Mouse (Mus musculus): ENCODE data around the gene Vgll4. TPM values are rescaled to one million over a fixed set of nuclear protein-coding genes. Genes with fewer than 3 reads are reported as not detected.

Gene Vgll4
- polyA plus RNA-seq, 1 experiment from 2014 or later = 136 TPM

DNA sequence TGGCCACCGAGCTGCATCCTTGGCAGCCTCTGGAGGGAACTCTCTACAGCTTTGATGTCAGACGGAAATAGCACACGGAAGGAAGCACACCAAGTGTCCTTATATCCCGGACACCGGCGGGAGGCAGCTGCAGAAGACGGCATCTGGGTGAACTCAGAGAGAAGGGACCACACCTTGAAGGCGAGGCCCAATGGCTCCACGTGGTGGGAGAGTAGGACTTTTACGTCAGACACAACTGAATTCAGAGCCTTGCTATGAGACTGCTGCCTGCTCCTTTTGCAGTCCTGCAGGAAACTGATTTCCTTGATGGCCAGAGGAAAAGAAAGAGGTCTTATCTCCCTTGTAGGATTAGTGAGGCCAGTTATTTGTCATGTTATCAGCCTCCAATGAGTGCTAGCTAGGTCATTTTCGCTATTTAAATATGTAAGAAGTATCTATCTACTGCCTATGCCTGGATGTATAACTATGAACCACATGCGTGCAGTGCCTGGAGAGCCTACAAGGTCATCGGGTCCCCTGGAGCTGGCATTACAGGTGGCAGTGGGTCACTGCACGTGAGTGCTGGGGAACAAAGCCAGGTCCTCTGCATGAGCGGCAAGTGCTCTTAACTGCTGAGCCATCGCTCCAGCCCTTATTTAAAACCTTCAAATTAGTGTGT lies 28.7 kb upstream of the Vgll4 start:
- Histone ChIP-seq H3K36me3 (peaks cover 12% of the 10 kb centered on the region; the same call in 1 of the 2 replicates), H3K4me2 (replicated peaks) (no peak overlapping the region), H3K27ac (no peak overlapping the region), H3K4me3 (no peak overlapping the region), H3K27me3 (no peaks in the 10 kb centered on the region), H3K9ac (no peak overlapping the region), H3K9me3 (no peaks in the 10 kb centered on the region), H3K4me1 (peaks cover 5% of the 10 kb centered on the region; the same call in 1 of the 2 replicates)
- 83% methylated on average over 16 of the region's 16 CpGs for WGBS
- no peak for ATAC-seq (ENCODE audit: insufficient number of reproducible peaks, insufficient read depth, low FRiP score, low TSS enrichment)

DNA sequence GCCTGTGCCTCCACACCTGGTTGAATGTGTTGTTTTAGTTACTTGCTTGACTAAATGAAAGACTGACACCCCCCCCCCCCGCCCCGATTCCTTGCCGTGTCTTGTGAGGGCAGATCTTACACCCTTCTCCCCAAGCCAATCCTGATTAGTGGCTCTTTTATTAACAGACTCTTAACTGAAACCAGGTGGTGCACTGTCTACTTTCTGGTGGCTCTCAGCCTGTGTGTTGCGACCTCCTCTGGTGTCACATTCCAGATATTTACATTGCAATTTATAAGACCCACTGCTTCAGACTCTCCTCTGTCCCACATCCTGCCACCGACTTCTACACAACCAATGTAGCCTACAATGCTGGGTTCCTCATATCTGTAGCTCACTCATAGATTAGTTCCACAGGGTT lies 27.7 kb upstream of the Vgll4 start:
- peaks cover 5% of the 10 kb centered on the region; the same call in 1 of the 2 replicates for H3K4me1 ChIP-seq
- no peaks in the 10 kb centered on the region for H3K9me3 ChIP-seq
- no peak overlapping the region for H3K9ac ChIP-seq
- H3K27ac ChIP-seq = 0 out of 2 replicates have a peak overlapping the region, but pooled peaks have one; percentile 0
- no peak overlapping the region for H3K4me2 ChIP-seq (replicated peaks)
- ATAC-seq (ENCODE audit: insufficient number of reproducible peaks, insufficient read depth, low FRiP score, low TSS enrichment) = no peak; the same call in 1 of the 2 replicates
- peaks cover 12% of the 10 kb centered on the region; the same call in 1 of the 2 replicates for H3K36me3 ChIP-seq
- no peak overlapping the region for H3K4me3 ChIP-seq
- H3K27me3 ChIP-seq = no peaks in the 10 kb centered on the region
- 7% methylated on average over 5 of the region's 5 CpGs for WGBS

DNA sequence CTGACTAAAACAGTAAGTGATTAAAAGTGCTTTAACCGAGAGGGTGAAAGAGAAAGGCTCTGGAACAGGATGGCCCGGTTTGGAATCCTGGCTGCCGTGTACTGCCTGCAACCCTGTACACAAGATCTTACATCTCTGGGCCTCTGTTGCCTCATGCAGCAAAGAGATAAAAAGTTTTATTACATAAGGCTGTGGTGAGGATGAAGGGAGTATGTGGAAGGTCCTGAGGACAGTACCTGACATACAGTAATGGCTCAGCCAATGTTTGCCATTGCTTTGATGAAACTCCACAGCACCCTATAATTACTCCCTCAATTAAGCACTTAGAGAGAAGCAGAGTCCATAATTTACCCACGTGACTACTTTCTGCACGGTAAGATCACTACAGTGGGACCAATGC lies 27.1 kb upstream of the Vgll4 start:
- peaks cover 5% of the 10 kb centered on the region; the same call in 1 of the 2 replicates for H3K4me1 ChIP-seq
- H3K4me2 ChIP-seq (replicated peaks) = no peak overlapping the region
- 53% methylated on average over 5 of the region's 5 CpGs for WGBS
- peaks cover 12% of the 10 kb centered on the region; the same call in 1 of the 2 replicates for H3K36me3 ChIP-seq
- ATAC-seq (ENCODE audit: insufficient number of reproducible peaks, insufficient read depth, low FRiP score, low TSS enrichment) = no peak
- H3K27me3 ChIP-seq = no peaks in the 10 kb centered on the region
- H3K9ac ChIP-seq = no peak overlapping the region
- no peak overlapping the region for H3K27ac ChIP-seq
- no peaks in the 10 kb centered on the region for H3K9me3 ChIP-seq
- no peak overlapping the region for H3K4me3 ChIP-seq

GRCm38 (mm10) chr6:114994079-114994478 lies 24.3 kb upstream of the Vgll4 start:
- H3K9ac ChIP-seq = no peak overlapping the region
- 82% methylated on average over 5 of the region's 5 CpGs for WGBS
- no peaks in the 10 kb centered on the region for H3K9me3 ChIP-seq
- H3K27ac ChIP-seq = no peak overlapping the region
- peaks cover 5% of the 10 kb centered on the region; the same call in 1 of the 2 replicates for H3K4me1 ChIP-seq
- H3K27me3 ChIP-seq = no peaks in the 10 kb centered on the region
- ATAC-seq (ENCODE audit: insufficient number of reproducible peaks, insufficient read depth, low FRiP score, low TSS enrichment) = no peak
- no peak overlapping the region for H3K4me2 ChIP-seq (replicated peaks)
- no peaks in the 10 kb centered on the region for H3K36me3 ChIP-seq
- no peak overlapping the region for H3K4me3 ChIP-seq

GRCm38 (mm10) chr6:114993659-114994058 lies 23.9 kb upstream of the Vgll4 start:
- no peaks in the 10 kb centered on the region for H3K36me3 ChIP-seq
- WGBS = 65% methylated on average over 8 of the region's 8 CpGs
- H3K4me2 ChIP-seq (replicated peaks) = no peak overlapping the region
- H3K9ac ChIP-seq = no peak overlapping the region
- no peak overlapping the region for H3K27ac ChIP-seq
- no peaks in the 10 kb centered on the region for H3K27me3 ChIP-seq
- ATAC-seq (ENCODE audit: insufficient number of reproducible peaks, insufficient read depth, low FRiP score, low TSS enrichment) = no peak
- no peak overlapping the region for H3K4me3 ChIP-seq
- H3K4me1 ChIP-seq = peaks cover 9% of the 10 kb centered on the region
- H3K9me3 ChIP-seq = no peaks in the 10 kb centered on the region

GRCm38 (mm10) chr6:114991909-114992308 lies 22.1 kb upstream of the Vgll4 start:
- no peak overlapping the region for H3K4me2 ChIP-seq (replicated peaks)
- ATAC-seq (ENCODE audit: insufficient number of reproducible peaks, insufficient read depth, low FRiP score, low TSS enrichment) = no peak
- H3K4me3 ChIP-seq = no peak overlapping the region
- H3K36me3 ChIP-seq = no peaks in the 10 kb centered on the region
- no peaks in the 10 kb centered on the region for H3K9me3 ChIP-seq
- H3K27me3 ChIP-seq = no peaks in the 10 kb centered on the region
- H3K27ac ChIP-seq = no peak overlapping the region
- 62% methylated on average over 4 of the region's 4 CpGs for WGBS
- H3K4me1 ChIP-seq = peaks cover 10% of the 10 kb centered on the region
- no peak overlapping the region for H3K9ac ChIP-seq

DNA sequence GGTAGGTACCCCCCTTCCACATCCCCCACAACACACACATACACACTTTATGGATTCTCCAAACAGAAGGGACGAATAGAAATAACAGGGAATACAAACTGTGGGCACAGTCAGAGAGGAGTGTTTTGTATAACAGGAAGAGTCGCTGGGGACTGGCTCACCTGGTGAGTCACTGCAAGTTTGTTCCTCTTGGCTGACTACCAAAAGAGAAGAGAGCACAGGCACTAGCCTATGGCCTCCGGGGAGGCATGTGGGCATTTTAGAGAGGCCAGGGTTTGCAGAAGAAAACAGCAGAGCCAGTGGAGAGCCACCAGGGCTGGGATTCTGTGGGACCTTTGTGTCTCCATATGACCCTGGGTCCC lies 18.8 kb upstream of the Vgll4 start:
- Histone ChIP-seq H3K4me3 (no peak overlapping the region), H3K36me3 (no peaks in the 10 kb centered on the region), H3K4me1 (peaks cover 10% of the 10 kb centered on the region), H3K9ac (no peak overlapping the region), H3K27ac (peak overlapping the region; percentile 75), H3K9me3 (no peaks in the 10 kb centered on the region), H3K27me3 (no peaks in the 10 kb centered on the region), H3K4me2 (replicated peaks) (no peak overlapping the region)
- ATAC-seq (ENCODE audit: insufficient number of reproducible peaks, insufficient read depth, low FRiP score, low TSS enrichment) = 0 out of 2 replicates have a peak, but pooled peaks have one; percentile 16
- WGBS = 65% methylated on average over 3 of the region's 3 CpGs

DNA sequence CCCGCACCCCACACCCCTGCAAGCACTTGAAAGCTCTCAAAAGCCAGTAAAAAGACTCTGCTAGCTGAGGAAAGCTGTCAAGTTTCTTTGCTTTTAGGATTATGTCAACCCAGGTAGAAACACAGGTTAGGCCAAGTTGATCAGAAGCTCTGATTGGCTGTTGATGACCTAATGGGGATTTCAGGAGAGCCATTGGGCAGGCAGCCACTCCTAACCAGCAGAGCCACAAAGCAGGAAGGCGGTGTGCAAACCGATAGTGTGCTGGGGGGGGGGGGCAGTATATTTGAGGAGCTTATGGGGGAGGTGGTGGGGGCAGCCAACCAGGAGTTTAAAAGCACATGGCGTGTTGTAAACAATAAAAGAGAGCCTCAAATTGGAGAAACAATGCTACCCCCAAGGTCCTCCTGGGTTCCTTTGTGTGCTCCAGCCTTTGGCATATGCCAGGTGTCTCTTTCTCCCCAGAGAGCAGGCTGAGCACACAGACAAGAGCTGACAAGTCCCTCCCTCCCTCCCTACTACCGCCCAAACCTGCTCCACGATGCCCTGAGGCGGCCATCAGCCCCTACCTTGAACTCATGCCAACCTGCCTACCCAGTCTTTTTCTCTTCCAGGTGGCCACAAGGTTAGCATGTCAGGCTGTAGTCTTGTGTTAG lies 18.3 kb upstream of the Vgll4 start:
- Histone ChIP-seq H3K9ac (no peak overlapping the region), H3K27ac (peak overlapping the region; percentile 75; the same call in 1 of the 2 replicates), H3K4me2 (replicated peaks) (no peak overlapping the region), H3K36me3 (no peaks in the 10 kb centered on the region), H3K27me3 (no peaks in the 10 kb centered on the region), H3K4me3 (no peak overlapping the region), H3K9me3 (no peaks in the 10 kb centered on the region), H3K4me1 (peaks cover 10% of the 10 kb centered on the region)
- WGBS = 69% methylated on average over 7 of the region's 7 CpGs
- no peak; the same call in 1 of the 2 replicates for ATAC-seq (ENCODE audit: insufficient number of reproducible peaks, insufficient read depth, low FRiP score, low TSS enrichment)

GRCm38 (mm10) chr6:114982671-114983070 lies 12.9 kb upstream of the Vgll4 start:
- Histone ChIP-seq H3K9ac (no peak overlapping the region), H3K27me3 (no peaks in the 10 kb centered on the region), H3K4me2 (replicated peaks) (no peak overlapping the region), H3K36me3 (no peaks in the 10 kb centered on the region), H3K4me3 (no peak overlapping the region), H3K4me1 (no peaks in the 10 kb centered on the region), H3K27ac (no peak overlapping the region), H3K9me3 (no peaks in the 10 kb centered on the region)
- 84% methylated on average over 7 of the region's 7 CpGs for WGBS
- no peak for ATAC-seq (ENCODE audit: insufficient number of reproducible peaks, insufficient read depth, low FRiP score, low TSS enrichment)

GRCm38 (mm10) chr6:114979715-114980114 lies 9.9 kb upstream of the Vgll4 start:
- no peaks in the 10 kb centered on the region for H3K27me3 ChIP-seq
- H3K36me3 ChIP-seq = no peaks in the 10 kb centered on the region
- no peaks in the 10 kb centered on the region for H3K4me1 ChIP-seq
- no peak overlapping the region for H3K4me2 ChIP-seq (replicated peaks)
- H3K4me3 ChIP-seq = no peak overlapping the region
- no peak for ATAC-seq (ENCODE audit: insufficient number of reproducible peaks, insufficient read depth, low FRiP score, low TSS enrichment)
- H3K9ac ChIP-seq = no peak overlapping the region
- H3K27ac ChIP-seq = no peak overlapping the region
- WGBS = 74% methylated on average over 1 of the region's 1 CpGs
- H3K9me3 ChIP-seq = no peaks in the 10 kb centered on the region

DNA sequence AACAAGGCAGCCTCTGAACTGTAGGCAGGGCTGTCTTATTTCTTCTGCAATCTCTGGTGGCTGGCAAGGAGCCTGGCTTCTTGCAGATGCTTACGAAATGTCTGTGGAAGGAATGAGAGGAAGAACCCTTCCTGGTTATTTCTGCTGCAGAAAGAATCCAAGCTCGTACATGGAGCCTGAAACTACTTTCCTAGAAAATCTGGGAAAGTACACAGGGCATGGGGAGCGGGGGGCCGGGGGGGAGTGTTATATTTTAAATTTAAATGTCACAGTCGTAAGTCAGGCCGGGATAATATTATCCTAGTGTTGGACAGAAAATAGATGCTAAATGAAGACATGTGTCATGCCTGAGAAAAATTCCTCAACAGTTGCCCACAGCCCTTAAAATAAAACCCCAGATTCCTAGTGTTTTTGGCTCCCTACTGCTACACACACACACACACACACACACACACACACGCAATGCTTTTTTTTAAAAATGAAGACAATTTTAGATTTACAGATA lies 7.2 kb upstream of the Vgll4 start:
- Histone ChIP-seq H3K4me1 (no peaks in the 10 kb centered on the region; the same call in 1 of the 2 replicates), H3K4me3 (no peak overlapping the region), H3K9me3 (no peaks in the 10 kb centered on the region), H3K27ac (0 out of 2 replicates have a peak overlapping the region, but pooled peaks have one; percentile 6), H3K4me2 (replicated peaks) (no peak overlapping the region), H3K9ac (no peak overlapping the region), H3K27me3 (0 out of 2 replicates have a peak, but pooled peaks cover 3% of the 10 kb centered on the region), H3K36me3 (no peaks in the 10 kb centered on the region)
- ATAC-seq (ENCODE audit: insufficient number of reproducible peaks, insufficient read depth, low FRiP score, low TSS enrichment) = no peak
- 51% methylated on average over 7 of the region's 7 CpGs for WGBS

- no peak overlapping the region for H3K4me3 ChIP-seq
- 0 out of 2 replicates have a peak, but pooled peaks cover 3% of the 10 kb centered on the region for H3K27me3 ChIP-seq
- peaks cover 10% of the 10 kb centered on the region; the same call in 1 of the 2 replicates for H3K4me1 ChIP-seq
- ATAC-seq (ENCODE audit: insufficient number of reproducible peaks, insufficient read depth, low FRiP score, low TSS enrichment) = no peak
- H3K27ac ChIP-seq = no peak overlapping the region
- no peak overlapping the region for H3K9ac ChIP-seq
- no peaks in the 10 kb centered on the region for H3K9me3 ChIP-seq
- WGBS = 90% methylated on average over 1 of the region's 1 CpGs
- no peaks in the 10 kb centered on the region for H3K36me3 ChIP-seq
- H3K4me2 ChIP-seq (replicated peaks) = no peak overlapping the region
These were observed 4.5 kb upstream of the Vgll4 start for GRCm38 (mm10) chr6:114974331-114974730.
